Comparison of ENCODE assay signal across 18 mouse cellular contexts in the genomic region with DNA sequence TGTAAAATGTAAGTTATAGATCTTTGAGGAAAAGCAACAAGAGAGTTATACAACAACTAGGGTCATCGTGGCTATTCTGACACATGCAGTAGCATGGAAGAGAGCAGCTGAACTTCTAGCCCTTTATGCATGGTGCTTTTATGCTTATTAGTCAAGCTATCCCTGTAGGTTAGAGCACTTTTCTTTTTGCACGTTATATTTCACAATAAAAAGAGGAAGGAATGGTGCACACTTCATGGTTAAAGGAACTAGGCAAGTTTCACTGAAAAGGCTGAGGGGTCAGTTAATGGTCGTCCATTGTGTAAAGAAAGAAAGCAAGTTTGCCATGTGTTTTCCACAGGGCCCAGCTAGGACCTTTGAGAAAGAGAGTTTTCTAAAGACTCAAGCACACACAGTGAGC.
"Had no signal": no experiment of that assay in that cellular context is flagged by ENCODE, and none has a peak within 500 bp of the region (broad histone marks: within the 10 kb centered on the region; RNA-seq: fewer than 3 reads in every experiment).

No protein-coding gene starts in this region.

- H3K27ac ChIP-seq: liver, embryonic 12.5 days; liver, embryonic 14.5 days; midbrain, embryonic 10.5 days; midbrain, embryonic 12.5 days; neural tube, embryonic 13.5 days; neural tube, embryonic 15.5 days; stomach, embryonic 15.5 days; stomach, postnatal 0 days had no signal

- DNase-seq: lung, adult 18-20 months; lung, embryonic 14.5 days; lung, postnatal 10 days; midbrain, embryonic 14.5 days; right cerebral cortex, postnatal 14 days; thymus, adult 18-20 months; thymus, postnatal 14 days; thymus, postnatal 36 days had no signal

- H3K36me3 ChIP-seq: liver, embryonic 12.5 days; midbrain, embryonic 10.5 days; midbrain, embryonic 12.5 days; neural tube, embryonic 13.5 days; neural tube, embryonic 15.5 days; stomach, embryonic 15.5 days had no signal

- H3K4me3 ChIP-seq: liver, embryonic 12.5 days; midbrain, embryonic 10.5 days; midbrain, embryonic 12.5 days; myocyte; neural tube, embryonic 13.5 days; neural tube, embryonic 15.5 days; stomach, embryonic 15.5 days had no signal

- ATAC-seq: liver, embryonic 12.5 days; midbrain, embryonic 16.5 days had no signal
